23 mouse cellular contexts compared by ENCODE assay signal in genomic region chr1:164492476-164492875, GRCm38 (mm10).
"Had no signal": no experiment of that assay in that cellular context is flagged by ENCODE, and none has a peak within 500 bp of the region (broad histone marks: within the 10 kb centered on the region; RNA-seq: fewer than 3 reads in every experiment).

No protein-coding gene starts in this region.

- H3K9ac ChIP-seq: heart, embryonic 12.5 days; heart, embryonic 13.5 days; heart, embryonic 15.5 days; hindbrain, embryonic 12.5 days; hindbrain, embryonic 13.5 days; hindbrain, embryonic 14.5 days; hindbrain, embryonic 15.5 days; intestine, embryonic 15.5 days; kidney, embryonic 15.5 days had no signal

- H3K27ac ChIP-seq: heart, embryonic 10.5 days; heart, embryonic 13.5 days; heart, embryonic 15.5 days; hindbrain, embryonic 10.5 days; hindbrain, embryonic 12.5 days; hindbrain, embryonic 13.5 days; hindbrain, embryonic 14.5 days; hindbrain, embryonic 15.5 days; hindbrain, postnatal 0 days; intestine, embryonic 15.5 days; kidney, embryonic 15.5 days; kidney, postnatal 0 days; layer of hippocampus, adult 2 months; left cerebral cortex, adult 2 months had no signal

- H3K4me3 ChIP-seq: heart, embryonic 10.5 days; heart, embryonic 12.5 days; heart, embryonic 13.5 days; heart, embryonic 15.5 days; hindbrain, embryonic 10.5 days; hindbrain, embryonic 12.5 days; hindbrain, embryonic 13.5 days; hindbrain, embryonic 15.5 days; intestine, embryonic 15.5 days; kidney, embryonic 15.5 days; layer of hippocampus, adult 2 months; left cerebral cortex, adult 2 months had no signal

- DNase-seq: kidney, postnatal 14 days; kidney, postnatal 25 days; kidney, postnatal 4 days; layer of hippocampus, postnatal 36 days had no signal

- H3K4me1 ChIP-seq: hindbrain, embryonic 12.5 days; hindbrain, embryonic 13.5 days; hindbrain, embryonic 15.5 days had no signal

- H3K36me3 ChIP-seq: heart, embryonic 10.5 days; heart, embryonic 12.5 days; heart, embryonic 13.5 days; heart, embryonic 15.5 days; hindbrain, embryonic 10.5 days; hindbrain, embryonic 12.5 days; hindbrain, embryonic 13.5 days; hindbrain, embryonic 15.5 days; intestine, embryonic 15.5 days; kidney, embryonic 15.5 days had no signal

- ATAC-seq: hindbrain, embryonic 16.5 days; hindbrain, postnatal 0 days; inflammation-experienced regulatory T-cells, adult 6 months; intestine, embryonic 15.5 days; intestine, embryonic 16.5 days; intestine, postnatal 0 days had no signal

- H3K27me3 ChIP-seq: heart, embryonic 12.5 days; heart, embryonic 13.5 days; heart, embryonic 15.5 days; hindbrain, embryonic 12.5 days; hindbrain, embryonic 13.5 days; hindbrain, embryonic 15.5 days; intestine, embryonic 15.5 days; kidney, embryonic 15.5 days had no signal

- H3K9me3 ChIP-seq: heart, embryonic 10.5 days; heart, embryonic 13.5 days; heart, embryonic 15.5 days; hindbrain, embryonic 10.5 days; hindbrain, embryonic 12.5 days; hindbrain, embryonic 13.5 days; hindbrain, embryonic 15.5 days; intestine, embryonic 15.5 days; kidney, embryonic 15.5 days had no signal
